Mouse (Mus musculus) retina, postnatal 1 day (tissue): Measurements from ENCODE around the gene Gpsm3.

ENCODE experiments used
- DNase-seq: peaks from one replicate; pipeline ENCODE4 v3.0.0-alpha.2; 2012

Gene Gpsm3

GRCm38 (mm10) chr17:34604511-34605237 lies 15.1 kb downstream of the Gpsm3 start:
- no peak for DNase-seq

GRCm38 (mm10) chr17:34605609-34606008 lies 16.0 kb downstream of the Gpsm3 start:
- peak; percentile 97 for DNase-seq

- no peak for DNase-seq
Observed at GRCm38 (mm10) chr17:34606186-34607039, 16.8 kb downstream of the Gpsm3 start.

- DNase-seq = no peak
Observed at GRCm38 (mm10) chr17:34607997-34608396, 18.4 kb downstream of the Gpsm3 start.

GRCm38 (mm10) chr17:34611050-34611449 lies 21.4 kb downstream of the Gpsm3 start:
- no peak for DNase-seq

GRCm38 (mm10) chr17:34613054-34613645 lies 23.5 kb downstream of the Gpsm3 start:
- no peak for DNase-seq

GRCm38 (mm10) chr17:34613830-34614229 lies 24.2 kb downstream of the Gpsm3 start:
- DNase-seq = no peak

- DNase-seq = peak; percentile 32
Observed at GRCm38 (mm10) chr17:34615871-34616270, 26.3 kb downstream of the Gpsm3 start, which contains the start of gene Egfl8. TSS of gene Egfl8 (minus strand) at chr17:34615971.

GRCm38 (mm10) chr17:34618999-34619398 lies 29.4 kb downstream of the Gpsm3 start:
- DNase-seq = peak; percentile 84

GRCm38 (mm10) chr17:34621006-34621405 lies 31.4 kb downstream of the Gpsm3 start:
- no peak for DNase-seq

- no peak for DNase-seq
Observed at GRCm38 (mm10) chr17:34623161-34623560, 33.6 kb downstream of the Gpsm3 start.

GRCm38 (mm10) chr17:34624981-34625380 lies 35.4 kb downstream of the Gpsm3 start:
- no peak for DNase-seq

- DNase-seq = no peak
Observed at GRCm38 (mm10) chr17:34626062-34626772, 36.6 kb downstream of the Gpsm3 start.

- DNase-seq = peak; percentile 82
Observed at GRCm38 (mm10) chr17:34626773-34627092, 37.1 kb downstream of the Gpsm3 start.

GRCm38 (mm10) chr17:34627093-34627942 lies 37.7 kb downstream of the Gpsm3 start:
- DNase-seq = peak; percentile 97

- no peak for DNase-seq
Observed at GRCm38 (mm10) chr17:34627943-34628643, 38.5 kb downstream of the Gpsm3 start, which contains the start of gene Ppt2. TSS of gene Ppt2 (minus strand) at chr17:34628510.

- DNase-seq = no peak
Observed at GRCm38 (mm10) chr17:34628644-34628967, 39.0 kb downstream of the Gpsm3 start.

GRCm38 (mm10) chr17:34629221-34629751 lies 39.7 kb downstream of the Gpsm3 start, which contains the start of gene Prrt1:
TSS of gene Prrt1 (plus strand) at chr17:34629533.
- peak; percentile 64 for DNase-seq

- no peak for DNase-seq
Observed at GRCm38 (mm10) chr17:34629796-34630603, 40.4 kb downstream of the Gpsm3 start.

GRCm38 (mm10) chr17:34630761-34631301 lies 41.2 kb downstream of the Gpsm3 start:
- peak; percentile 52 for DNase-seq
